Mouse (Mus musculus) kidney, adult 2 months (tissue): ENCODE data around the gene Qrich2. TPM values are rescaled to one million over a fixed set of nuclear protein-coding genes. Genes with fewer than 3 reads are reported as not detected.
A peak's percentile ranks its signal among the peaks of the same experiment; 100 is the strongest.

ENCODE experiments used
- DNase-seq: peaks from one replicate; pipeline ENCODE4 v3.0.0; 2021
- H3K27ac ChIP-seq: fragments of 200-500 bp; 2 replicates; pipeline ENCODE4 v1.5.1; 2012; ENCODE audit warnings: low read depth, low read length, control low read depth, inconsistent platforms; ENCODE audit not compliant: insufficient read depth
- H3K27me3 ChIP-seq: fragments of 200-500 bp; replicated peaks from 2 replicates; pipeline ENCODE4 v1.6.1; 2012; ENCODE audit warnings: mild to moderate bottlenecking, moderate library complexity, low read length, inconsistent platforms; ENCODE audit not compliant: control insufficient read depth, insufficient read depth
- H3K36me3 ChIP-seq: fragments of 200-500 bp; 2 replicates; pipeline ENCODE4 v1.6.1; 2012; ENCODE audit warnings: mild to moderate bottlenecking, moderate library complexity, low read length, inconsistent platforms; ENCODE audit not compliant: control insufficient read depth, insufficient read depth
- H3K4me1 ChIP-seq: fragments of 200-500 bp; 2 replicates; pipeline ENCODE4 v1.6.1; 2011; ENCODE audit warnings: low read length; ENCODE audit not compliant: control insufficient read depth, insufficient read depth
- H3K4me3 ChIP-seq: fragments of 200-500 bp; 2 replicates; pipeline ENCODE4 v1.5.1; 2011; ENCODE audit warnings: mild to moderate bottlenecking, low read depth, low read length, control low read depth; ENCODE audit not compliant: insufficient read depth
- CTCF ChIP-seq: fragments of 200-500 bp; conservative IDR thresholded peaks from 2 replicates; pipeline ENCODE4 v1.5.1; 2011; ENCODE audit warnings: low read depth, mild to moderate bottlenecking, control low read depth, low read length, moderate library complexity, mixed read lengths; ENCODE audit not compliant: insufficient read depth, insufficient read length
- POLR2A ChIP-seq: fragments of 200-500 bp; IDR thresholded peaks from one replicate; pipeline ENCODE4 v1.6.1; 2011; ENCODE audit warnings: low read depth, low read length, control low read depth
- WGBS: fragments of 180-500 bp; shearing (Covaris S2); methylation state at CpG from one replicate; pipeline ENCODE4 v1.1.7; 2018; 5-methylcytosine and 5-hydroxymethylcytosine counted together
- polyA plus RNA-seq: library from polyadenylated mRNA; depleted of rRNA; stranded (reverse); fragments of >200 nt; gene quantifications from 2 replicates; pipeline ENCODE4 v1.2.3, GENCODE M21; 2012

The Qrich2 gene
- polyA plus RNA-seq, 1 experiment, result 0.08 TPM

- no peaks in the 10 kb centered on the region for H3K36me3 ChIP-seq
- H3K4me1 ChIP-seq, result peaks cover 8% of the 10 kb centered on the region; the same call in 1 of the 2 replicates
- H3K4me3 ChIP-seq, result no peak overlapping the region
- no peak for TF ChIP-seq POLR2A
- TF ChIP-seq CTCF, result no peak
- no peak for DNase-seq
- H3K27me3 ChIP-seq, result no peaks in the 10 kb centered on the region
- 77% methylated on average over 17 of the region's 17 CpGs for WGBS
- no peak overlapping the region for H3K27ac ChIP-seq
These were observed 40.3 kb upstream of the Qrich2 start for GRCm38 (mm10) chr11:116506151-116506875.

GRCm38 (mm10) chr11:116505573-116505972 is 39.5 kb upstream of the Qrich2 start:
- DNase-seq, result no peak
- Histone ChIP-seq H3K36me3 (no peaks in the 10 kb centered on the region), H3K4me3 (no peak overlapping the region), H3K27me3 (no peaks in the 10 kb centered on the region), H3K27ac (no peak overlapping the region), H3K4me1 (peaks cover 8% of the 10 kb centered on the region; the same call in 1 of the 2 replicates)
- 75% methylated on average over 5 of the region's 5 CpGs for WGBS
- TF ChIP-seq CTCF (no peak), POLR2A (no peak)

GRCm38 (mm10) chr11:116504516-116504915 is 38.5 kb upstream of the Qrich2 start:
- Histone ChIP-seq H3K4me1 (peaks cover 8% of the 10 kb centered on the region; the same call in 1 of the 2 replicates), H3K4me3 (no peak overlapping the region), H3K27ac (no peak overlapping the region), H3K27me3 (no peaks in the 10 kb centered on the region), H3K36me3 (no peaks in the 10 kb centered on the region)
- no peak for DNase-seq
- 85% methylated on average over 17 of the region's 17 CpGs for WGBS
- TF ChIP-seq POLR2A (no peak), CTCF (no peak)

GRCm38 (mm10) chr11:116501005-116501746 is 35.1 kb upstream of the Qrich2 start:
- Histone ChIP-seq H3K4me1 (peaks cover 8% of the 10 kb centered on the region; the same call in 1 of the 2 replicates), H3K27me3 (no peaks in the 10 kb centered on the region), H3K27ac (no peak overlapping the region), H3K4me3 (no peak overlapping the region), H3K36me3 (no peaks in the 10 kb centered on the region)
- TF ChIP-seq CTCF (peak; percentile 52), POLR2A (no peak)
- WGBS, result 15% methylated on average over 7 of the region's 7 CpGs
- peak; percentile 60 for DNase-seq

- Histone ChIP-seq H3K36me3 (no peaks in the 10 kb centered on the region), H3K27me3 (no peaks in the 10 kb centered on the region), H3K4me3 (no peak overlapping the region), H3K27ac (no peak overlapping the region), H3K4me1 (peaks cover 8% of the 10 kb centered on the region; the same call in 1 of the 2 replicates)
- WGBS, result 60% methylated on average over 6 of the region's 6 CpGs
- TF ChIP-seq POLR2A (no peak), CTCF (no peak)
- no peak for DNase-seq
These were observed 33.0 kb upstream of the Qrich2 start for GRCm38 (mm10) chr11:116499018-116499417.

- no peak for DNase-seq
- Histone ChIP-seq H3K4me3 (no peak overlapping the region), H3K36me3 (no peaks in the 10 kb centered on the region), H3K4me1 (peaks cover 8% of the 10 kb centered on the region; the same call in 1 of the 2 replicates), H3K27me3 (no peaks in the 10 kb centered on the region), H3K27ac (no peak overlapping the region)
- 38% methylated on average over 34 of the region's 34 CpGs for WGBS
- no peak for TF ChIP-seq CTCF
- no peak for TF ChIP-seq POLR2A
These were observed 32.6 kb upstream of the Qrich2 start for GRCm38 (mm10) chr11:116498596-116498995.

GRCm38 (mm10) chr11:116497313-116497712 is 31.3 kb upstream of the Qrich2 start:
- DNase-seq, result no peak
- H3K36me3 ChIP-seq, result no peaks in the 10 kb centered on the region
- no peak overlapping the region for H3K27ac ChIP-seq
- no peak overlapping the region for H3K4me3 ChIP-seq
- no peak for TF ChIP-seq CTCF
- TF ChIP-seq POLR2A, result no peak
- H3K27me3 ChIP-seq, result no peaks in the 10 kb centered on the region
- H3K4me1 ChIP-seq, result no peaks in the 10 kb centered on the region; the same call in 1 of the 2 replicates
- 83% methylated on average over 4 of the region's 4 CpGs for WGBS
